In genomic region chr12:85348338-85348737, GRCm38 (mm10) we compare ENCODE assay signal across 9 mouse cellular contexts. TPM values are rescaled to one million over a fixed set of nuclear protein-coding genes. Genes with fewer than 3 reads are reported as not detected.
DNase-seq lines count a peak whose midpoint lies in the region; ATAC-seq and TF ChIP-seq lines count a peak whose summit lies in the region.
"Had no signal": no experiment of that assay in that cellular context is flagged by ENCODE, and none has a peak within 500 bp of the region (broad histone marks: within the 10 kb centered on the region; RNA-seq: fewer than 3 reads in every experiment).

No protein-coding gene starts in this region.

- no peak for TF ChIP-seq CTCF in heart, adult 2 months (IDR thresholded peaks at IDR 0.05)

- TF ChIP-seq EP300 in heart, adult 2 months (IDR thresholded peaks at IDR 0.05; ENCODE audit: insufficient read depth, low read depth, low read length): no peak

- no peak for TF ChIP-seq POLR2A in heart, adult 2 months (IDR thresholded peaks at IDR 0.05; ENCODE audit: insufficient read depth, low read depth, low read length)

- no peak for ATAC-seq in liver, embryonic 13.5 days (ENCODE audit: low read depth)
- ATAC-seq in neutrophil, adult 5-6 weeks (ENCODE audit: extremely low read depth, insufficient number of reproducible peaks, low FRiP score, poor library complexity, severe bottlenecking): peak; percentile 67

- 0 out of 2 replicates have a peak overlapping the region, but pooled peaks have one; percentile 14 for H3K9ac ChIP-seq in heart, adult 2 months (ENCODE audit: low read depth, low read length)
- H3K9ac ChIP-seq in liver, embryonic 13.5 days: no peak overlapping the region

- H3K27me3 ChIP-seq in heart, adult 2 months (ENCODE audit: control insufficient read depth, insufficient read depth, low read length): no peaks in the 10 kb centered on the region
- no peaks in the 10 kb centered on the region for H3K27me3 ChIP-seq in liver, embryonic 13.5 days

- peak overlapping the region; percentile 60 for H3K27ac ChIP-seq in heart, adult 2 months
- 0 out of 2 replicates have a peak overlapping the region, but pooled peaks have one; percentile 26 for H3K27ac ChIP-seq in liver, embryonic 13.5 days

- intact Hi-C loops in heart, adult 2 months (cut with DNase I): loop anchor here (2.0 to 10.0 kb wide), 5 partner anchors 26 to 476 kb away; partner anchors contain the start of genes Erg28, Fos, Tmed10 and Ttll5

- H3K4me1 ChIP-seq in heart, adult 2 months (ENCODE audit: control insufficient read depth, insufficient read depth, low read length): peaks cover 19% of the 10 kb centered on the region
- peaks cover 13% of the 10 kb centered on the region for H3K4me1 ChIP-seq in liver, embryonic 13.5 days (replicated peaks)

- H3K4me2 ChIP-seq in liver, embryonic 13.5 days: no peak overlapping the region

- WGBS in heart, adult 2 months: 37% methylated on average over 6 of the region's 6 CpGs
- 65% methylated on average over 6 of the region's 6 CpGs for WGBS in liver, embryonic 13.5 days (ENCODE audit: insufficient replicate concordance)

- no peaks in the 10 kb centered on the region for H3K9me3 ChIP-seq in liver, embryonic 13.5 days (replicated peaks)

- H3K4me3 ChIP-seq in heart, adult 2 months: no peak overlapping the region
- H3K4me3 ChIP-seq in liver, embryonic 13.5 days (replicated peaks): no peak overlapping the region

- H3K79me2 ChIP-seq in heart, adult 2 months (replicated peaks; ENCODE audit: control insufficient read depth, insufficient read depth, low read length): peaks cover 2% of the 10 kb centered on the region

- peaks cover 31% of the 10 kb centered on the region for H3K36me3 ChIP-seq in heart, adult 2 months (ENCODE audit: control insufficient read depth, insufficient read depth, low read length)
- peaks cover 58% of the 10 kb centered on the region for H3K36me3 ChIP-seq in liver, embryonic 13.5 days

- peak in 1 of 2 experiments; percentile 33 for DNase-seq in heart, adult 2 months
- no peak for DNase-seq in heart, postnatal 4 days
- DNase-seq in lung, adult 18-20 months: peak; percentile 34 to 43
- no peak for DNase-seq in lung, postnatal 14 days
- DNase-seq in liver, embryonic 13.5 days: no peak
- DNase-seq in cerebellum, postnatal 36 days: no peak
- no peak for DNase-seq in spleen, postnatal 10 days (ENCODE audit: low spot score in 2 of 2)
- DNase-seq: right cerebral cortex, adult 18-20 months had no signal

RNA-seq across cellular contexts. Expression of gene Nek9, which starts 9.2 kb away (rescaled TPM):
- total RNA-seq in heart, adult 2 months (2021): 100 to 1,000 TPM; 107 to 116 TPM
- polyA plus RNA-seq in heart, adult 2 months (2012; rRNA removed): 41.6 and 74.4 TPM in 2 replicates
- 10 to 100 TPM; 68.4 to 73.6 TPM for total RNA-seq in heart, postnatal 4 days (2021)
- 5.0 and 6.1 TPM in 2 replicates for polyA plus RNA-seq in liver, embryonic 13.5 days (2015; fragmentation: Nextera tagmentation; extraction: Ambion mirVana)
- total RNA-seq in neutrophil, adult 5-6 weeks (2017): 44.6 and 47.6 TPM in 2 replicates

RNA-seq across cellular contexts. Expression of gene Tmed10, which starts 26.3 kb away (rescaled TPM):
- 100 to 1,000 TPM; 164 to 186 TPM for total RNA-seq in heart, adult 2 months (2021)
- 108 and 130 TPM in 2 replicates for polyA plus RNA-seq in heart, adult 2 months (2012; rRNA removed)
- 100 to 1,000 TPM; 195 to 196 TPM for total RNA-seq in heart, postnatal 4 days (2021)
- 175 and 191 TPM in 2 replicates for polyA plus RNA-seq in liver, embryonic 13.5 days (2015; fragmentation: Nextera tagmentation; extraction: Ambion mirVana)
- total RNA-seq in neutrophil, adult 5-6 weeks (2017): 89.6 and 92.8 TPM in 2 replicates

RNA-seq across cellular contexts. Expression of gene Zc2hc1c, which starts 59.9 kb away (rescaled TPM):
- 1 to 10 TPM; 2.2 to 2.6 TPM for total RNA-seq in heart, adult 2 months (2021)
- 1.0 and 1.1 TPM in 2 replicates for polyA plus RNA-seq in heart, adult 2 months (2012; rRNA removed)
- total RNA-seq in heart, postnatal 4 days (2021): 1 to 10 TPM in 1 of 2 experiments, under 1 TPM in 1; 0.98 to 1.2 TPM
- 0.12 and 0.14 TPM in 2 replicates for polyA plus RNA-seq in liver, embryonic 13.5 days (2015; fragmentation: Nextera tagmentation; extraction: Ambion mirVana)
- total RNA-seq in neutrophil, adult 5-6 weeks (2017): not detected in 2 replicates

Comparison
In these comparisons a context has a peak if more than half of its experiments do, and no peak if none do; other contexts are left out.
1. DNase-seq: peak in lung, adult 18-20 months (2 of 2); none in heart, postnatal 4 days (single experiment), lung, postnatal 14 days (single experiment), liver, embryonic 13.5 days (single experiment), cerebellum, postnatal 36 days (0 of 2) and spleen, postnatal 10 days (0 of 2).